Mouse (Mus musculus) spleen, adult 2 months (tissue): ENCODE results near the gene Irf2.

Experiments
- CTCF ChIP-seq: fragments of 200-500 bp; IDR thresholded peaks from 2 replicates; pipeline ENCODE4 v1.5.1; 2011; ENCODE audit warnings: mild to moderate bottlenecking, inconsistent platforms; ENCODE audit not compliant: insufficient read depth, insufficient read length, insufficient replicate concordance; ENCODE audit errors: extremely low read depth
- POLR2A ChIP-seq: fragments of 200-500 bp; IDR thresholded peaks from 2 replicates; pipeline ENCODE4 v1.6.1; 2011; ENCODE audit warnings: low read depth, low read length, inconsistent platforms

GRCm38 (mm10) chr8:46709302-46709701 lies 30.2 kb upstream of the Irf2 start:
- no peak for TF ChIP-seq CTCF
- no peak for TF ChIP-seq POLR2A
